Mouse (Mus musculus) embryo, embryonic 11.5 days (tissue): Measurements from ENCODE around the gene Ppp5c.

ENCODE experiments used
- DNase-seq: peaks from one replicate; pipeline ENCODE4 v3.0.0-alpha.2; 2012; ENCODE audit warnings: low read depth, low spot score

Ppp5c gene

DNA sequence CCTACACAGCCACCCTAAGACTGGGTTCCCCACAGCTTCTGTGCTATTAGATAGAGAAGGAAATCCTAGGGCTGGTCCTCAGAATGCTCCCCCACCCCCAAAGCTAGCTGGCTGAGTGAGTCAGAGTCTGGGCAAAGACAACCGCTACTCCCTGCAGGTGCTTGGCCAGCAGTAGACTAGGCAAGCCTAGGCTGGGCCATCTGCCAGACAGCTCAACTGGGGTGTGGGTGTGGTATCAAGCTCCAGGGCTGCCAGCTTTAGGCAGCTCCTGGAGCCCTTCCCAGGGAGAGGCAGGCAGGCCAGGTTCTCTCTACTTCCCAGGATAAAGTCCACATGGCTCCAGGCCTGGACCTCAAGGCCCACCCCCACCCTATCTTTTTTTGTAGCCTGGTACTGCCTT is 10.7 kb downstream of the Ppp5c start:
- no peak for DNase-seq

DNA sequence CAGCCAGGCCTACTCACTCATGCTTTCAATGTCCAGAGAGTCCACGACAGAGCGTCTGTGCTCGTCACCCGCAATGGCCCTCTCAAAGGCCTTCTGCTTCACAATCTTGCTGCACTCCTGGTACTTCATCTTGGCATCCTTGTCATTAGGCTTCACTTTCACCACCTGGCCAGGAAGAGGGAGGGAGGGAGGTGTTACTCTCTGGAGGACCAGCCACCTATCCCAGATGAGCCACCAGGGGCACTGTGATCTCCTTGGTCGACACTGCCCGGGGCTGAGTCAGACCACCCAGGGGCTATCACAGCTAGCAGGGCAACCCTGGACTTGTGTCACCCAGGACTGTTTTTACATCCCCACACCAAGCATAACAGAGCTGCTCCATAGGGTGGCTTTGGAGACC is 12.3 kb downstream of the Ppp5c start:
- no peak for DNase-seq

DNA sequence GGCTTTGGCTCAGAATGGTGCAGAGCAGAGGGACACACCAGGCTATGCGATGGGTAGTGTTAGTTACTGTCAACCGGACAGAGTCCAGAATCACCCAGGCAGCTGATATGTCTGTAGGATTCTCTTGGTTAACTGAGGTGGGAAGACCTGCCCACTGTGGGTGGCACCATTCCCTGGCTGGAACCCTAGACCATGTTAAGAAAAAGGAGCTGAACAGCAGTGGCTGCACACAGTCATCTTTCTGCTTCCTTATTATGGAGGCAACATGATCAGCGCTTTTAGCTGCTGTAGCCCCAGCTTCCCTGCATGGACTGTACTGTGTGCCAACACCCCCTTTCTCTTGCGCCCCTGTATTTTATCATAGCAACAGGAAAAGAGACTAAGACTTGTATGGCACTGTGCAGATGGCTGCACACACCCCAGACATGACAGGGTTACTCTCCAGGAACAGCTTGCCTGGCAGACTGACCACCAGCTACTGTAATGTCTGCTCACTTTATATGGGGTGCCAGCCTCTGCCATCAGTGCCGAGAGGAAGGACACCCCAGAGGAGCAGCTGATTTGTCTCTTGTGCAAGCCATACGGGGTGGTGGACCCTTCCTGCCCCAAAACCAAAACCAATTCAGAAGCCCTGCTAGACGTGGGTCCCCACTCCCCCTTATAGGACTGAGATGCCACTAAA is 15.7 kb downstream of the Ppp5c start:
- DNase-seq: no peak

DNA sequence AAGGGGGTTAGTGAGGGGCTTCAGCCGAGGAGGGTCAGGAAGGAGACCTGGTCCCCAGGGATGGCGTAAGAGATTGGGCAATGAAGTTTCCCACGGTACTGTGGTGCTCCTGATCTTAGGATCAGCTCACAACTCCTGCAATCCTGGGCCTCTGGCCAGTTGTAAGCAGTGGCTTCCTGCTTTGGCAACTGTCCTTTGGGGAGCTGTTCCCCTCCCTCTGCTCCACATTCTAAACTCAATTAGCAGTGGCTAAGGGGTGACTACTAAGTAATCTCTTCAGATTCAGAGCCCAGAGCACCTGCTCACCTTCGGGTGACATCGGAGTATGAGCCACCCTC is 17.7 kb downstream of the Ppp5c start:
- DNase-seq: no peak

DNA sequence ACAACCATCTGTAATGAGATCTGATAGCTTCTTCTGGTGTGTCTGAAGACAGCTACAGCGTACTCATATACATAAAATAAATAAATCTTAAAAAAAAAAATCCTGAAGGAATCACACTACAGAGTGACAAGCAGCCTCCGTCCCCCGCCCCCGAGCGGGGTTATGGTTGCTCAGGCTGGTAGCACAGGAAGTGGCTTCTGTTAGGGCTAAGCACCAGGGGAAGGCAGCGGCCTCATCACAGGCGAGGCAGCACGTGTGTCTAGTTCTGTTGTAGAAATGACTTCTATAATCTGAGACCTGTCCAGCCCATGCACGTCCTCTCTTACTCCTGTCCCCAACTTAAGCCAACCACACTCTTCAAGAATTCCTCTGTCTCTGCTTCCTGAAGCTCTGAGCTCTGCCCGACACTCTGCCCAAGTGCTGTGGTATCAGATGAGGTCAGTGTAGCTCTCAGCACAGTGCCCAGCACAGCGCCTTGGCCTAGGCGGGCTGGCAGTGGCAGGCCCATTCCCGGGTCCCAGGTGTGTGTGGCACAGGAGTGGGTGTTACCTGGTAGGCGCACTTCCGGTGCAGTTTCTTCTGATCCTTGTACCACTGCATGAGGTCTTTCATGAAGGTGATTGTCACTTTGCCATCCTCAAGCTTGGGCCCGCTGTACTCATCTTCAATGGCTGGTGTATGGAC is 18.3 kb downstream of the Ppp5c start:
- no peak for DNase-seq

DNA sequence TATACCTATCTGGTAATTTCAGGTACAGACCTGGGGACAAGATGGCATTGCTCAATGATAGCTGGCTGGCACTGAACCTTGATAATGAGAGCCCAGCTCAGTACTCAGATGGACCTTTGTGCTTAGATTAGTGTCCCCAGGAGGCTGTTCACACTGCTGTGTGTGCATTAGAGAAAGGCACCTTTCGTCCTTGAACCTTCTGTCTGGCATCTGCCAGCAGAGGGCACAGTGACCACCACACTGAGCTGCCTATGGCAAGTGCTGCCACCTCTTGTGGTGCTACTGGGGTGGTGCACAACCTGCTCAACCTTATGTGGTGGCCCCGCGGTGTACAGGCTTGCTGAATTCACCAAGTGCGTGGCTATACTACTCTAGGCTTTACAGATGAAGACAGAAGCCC is 20.4 kb downstream of the Ppp5c start:
- no peak for DNase-seq

DNA sequence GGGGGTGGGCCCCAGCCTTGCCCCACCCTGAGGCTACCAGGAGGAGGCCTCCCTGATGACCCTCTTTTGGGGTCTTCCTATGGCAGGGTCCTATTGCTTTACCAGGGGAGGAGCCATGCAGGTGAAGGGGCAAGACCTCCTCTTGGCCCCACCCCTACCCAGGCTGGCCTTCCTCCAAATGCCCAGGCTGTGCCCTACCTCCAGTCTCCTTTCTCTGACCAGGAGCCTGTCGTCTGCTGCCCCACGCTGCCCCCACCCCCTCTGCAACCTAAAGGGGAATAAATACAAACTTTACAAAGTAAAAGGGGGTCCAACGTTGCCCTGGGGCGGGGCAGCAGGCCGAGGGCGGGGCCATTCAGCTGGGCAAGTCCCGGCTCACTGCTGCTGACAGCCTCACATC is 23.0 kb downstream of the Ppp5c start:
- no peak for DNase-seq

DNA sequence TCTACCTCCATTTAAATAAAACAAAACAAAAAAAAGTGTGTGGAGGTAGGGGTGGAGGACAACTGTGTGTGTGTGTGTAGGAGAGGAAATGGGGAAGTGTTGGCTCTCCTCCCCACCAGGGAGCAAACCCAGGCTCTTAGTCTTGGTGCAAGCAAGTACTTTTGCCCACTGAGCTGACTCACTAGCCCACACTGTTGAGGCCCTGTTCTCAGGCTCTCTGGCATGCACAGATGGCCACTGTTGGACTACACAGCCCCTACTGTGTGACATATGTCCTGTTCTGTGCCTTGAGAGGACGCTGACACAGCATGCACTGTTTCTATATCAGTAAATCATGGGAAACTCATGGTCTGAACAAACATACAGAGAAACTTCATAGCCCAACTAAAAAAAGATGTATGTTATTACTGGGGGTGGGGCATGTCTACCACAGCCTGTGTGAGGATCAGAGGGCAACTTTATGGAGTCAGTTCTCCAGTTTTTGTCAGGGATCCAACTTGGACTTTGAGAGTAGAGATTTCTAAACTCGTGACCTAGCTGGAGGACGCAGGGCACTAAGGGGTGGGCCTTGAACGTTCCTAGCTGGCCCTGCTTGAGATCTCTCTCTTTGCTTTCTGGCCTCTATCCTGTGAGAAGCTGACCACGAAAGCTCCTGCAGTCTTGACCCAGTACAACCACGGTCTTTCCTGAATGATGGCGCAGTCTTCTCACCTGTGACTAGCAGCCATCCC is 24.3 kb downstream of the Ppp5c start:
- no peak for DNase-seq

DNA sequence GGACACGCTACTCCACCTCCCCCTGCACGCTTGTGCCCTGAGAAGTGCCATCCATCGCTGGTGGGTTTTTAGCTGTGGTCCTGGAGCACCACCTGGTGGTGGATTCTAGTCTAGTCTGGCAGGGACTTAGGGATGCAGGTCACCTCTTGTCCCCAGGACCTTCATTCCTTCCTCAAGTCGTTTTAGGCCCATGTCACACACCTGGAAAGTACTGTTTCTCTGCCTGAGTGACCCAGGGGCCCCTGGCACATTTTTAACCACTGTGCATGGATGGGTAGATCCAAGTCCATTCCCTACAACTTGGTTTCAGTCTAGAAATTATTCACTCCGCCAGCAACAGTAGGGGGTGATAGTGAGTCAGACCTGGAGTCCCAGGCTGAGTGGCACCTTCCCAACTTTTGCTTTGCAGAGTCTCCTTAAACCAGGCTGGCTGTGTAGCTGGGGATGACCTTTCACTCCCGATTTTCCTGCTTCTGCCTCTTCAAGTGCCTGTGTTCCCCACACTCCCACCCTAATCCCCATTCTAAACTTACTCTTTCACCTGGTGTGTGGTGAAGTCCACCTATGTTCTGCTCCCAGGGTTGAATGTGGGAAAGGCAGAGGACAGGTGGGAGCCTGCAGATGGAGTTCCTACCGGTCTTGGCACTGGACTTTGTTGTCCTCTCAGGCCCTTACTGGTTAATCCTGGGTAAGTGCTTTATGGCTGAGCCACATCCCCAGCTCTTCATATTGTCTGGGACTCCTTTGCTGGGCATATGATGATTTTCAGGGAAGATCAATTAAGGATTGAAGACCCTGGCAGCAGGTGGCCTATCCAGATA is 25.1 kb downstream of the Ppp5c start:
- DNase-seq: peak; percentile 77

DNA sequence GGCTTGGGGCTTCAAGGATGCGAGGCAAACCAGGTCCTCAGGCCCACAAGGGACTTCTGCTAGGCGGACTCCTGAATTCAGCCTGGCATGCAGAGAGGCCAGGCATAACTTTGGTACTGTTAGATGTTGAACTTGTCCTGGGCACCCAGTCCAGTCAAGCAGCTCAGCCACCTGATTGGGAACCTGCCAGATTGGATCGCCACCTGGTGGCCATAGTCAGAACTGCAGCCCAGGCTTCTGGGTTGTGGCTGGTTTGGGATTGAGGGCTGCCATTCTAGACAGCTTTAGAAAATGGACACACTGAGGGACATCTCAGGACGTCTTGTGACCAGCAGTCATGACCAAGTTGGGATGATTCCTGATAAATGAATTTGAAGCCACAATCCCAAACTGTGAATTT is 28.1 kb downstream of the Ppp5c start:
- peak; percentile 67 for DNase-seq

DNA sequence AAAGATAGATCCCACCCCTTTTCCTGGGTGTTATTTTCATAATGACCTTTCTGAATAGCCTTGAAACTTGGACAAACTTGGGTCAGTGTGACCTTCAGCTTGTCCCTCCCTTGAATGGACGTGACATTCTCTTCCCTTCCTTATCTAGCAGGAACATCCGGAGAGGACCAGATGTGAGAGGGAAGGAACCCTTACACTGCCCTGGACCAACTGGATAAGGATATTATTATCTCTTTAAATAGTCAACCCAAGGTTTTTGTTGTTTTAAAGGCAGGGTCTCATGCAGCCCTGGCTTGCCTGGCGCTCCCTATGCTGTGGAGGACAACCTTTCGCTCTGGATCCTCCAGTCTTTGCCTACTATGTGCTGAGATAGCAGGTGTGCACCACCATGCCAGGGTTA is 28.5 kb downstream of the Ppp5c start:
- no peak for DNase-seq

DNA sequence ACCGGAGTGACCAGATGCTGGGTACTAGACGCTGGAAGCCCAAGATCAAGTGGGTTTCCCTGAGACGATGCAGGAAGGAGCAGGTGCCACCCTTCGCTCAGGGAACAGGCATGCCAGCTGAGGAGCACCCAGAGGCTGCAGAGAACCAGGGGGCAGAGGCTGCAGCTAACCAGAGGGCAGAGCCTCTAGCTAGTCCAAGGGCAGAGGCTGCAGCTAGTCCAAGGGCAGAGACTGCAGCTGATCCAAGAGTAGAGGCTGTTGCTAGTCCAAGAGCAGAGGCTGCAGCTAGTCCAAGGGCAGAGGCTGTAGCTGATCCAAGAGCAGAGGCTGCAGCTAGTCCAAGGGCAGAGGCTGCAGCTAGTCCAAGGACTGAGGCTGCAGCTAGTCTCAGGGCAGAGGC is 32.4 kb downstream of the Ppp5c start:
- no peak for DNase-seq

DNA sequence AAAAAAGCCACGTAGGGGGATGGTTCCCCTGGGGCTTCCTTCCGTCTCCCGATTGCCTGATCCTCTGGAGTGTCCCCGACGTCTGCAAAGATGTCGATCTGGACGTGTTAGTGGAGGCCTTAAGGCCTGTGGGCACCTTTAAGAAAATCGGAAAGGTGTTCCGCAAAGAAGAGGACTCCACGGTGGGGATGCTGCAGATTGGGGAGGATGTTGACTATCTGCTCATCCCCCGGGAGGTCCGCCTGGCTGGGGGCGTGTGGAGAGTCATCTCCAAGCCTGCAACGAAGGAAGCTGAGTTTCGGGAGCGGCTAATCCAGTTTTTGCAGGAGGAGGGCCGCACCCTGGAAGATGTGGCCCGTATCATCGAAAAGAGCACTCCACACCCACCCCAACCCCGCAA is 33.3 kb downstream of the Ppp5c start:
- DNase-seq: no peak

DNA sequence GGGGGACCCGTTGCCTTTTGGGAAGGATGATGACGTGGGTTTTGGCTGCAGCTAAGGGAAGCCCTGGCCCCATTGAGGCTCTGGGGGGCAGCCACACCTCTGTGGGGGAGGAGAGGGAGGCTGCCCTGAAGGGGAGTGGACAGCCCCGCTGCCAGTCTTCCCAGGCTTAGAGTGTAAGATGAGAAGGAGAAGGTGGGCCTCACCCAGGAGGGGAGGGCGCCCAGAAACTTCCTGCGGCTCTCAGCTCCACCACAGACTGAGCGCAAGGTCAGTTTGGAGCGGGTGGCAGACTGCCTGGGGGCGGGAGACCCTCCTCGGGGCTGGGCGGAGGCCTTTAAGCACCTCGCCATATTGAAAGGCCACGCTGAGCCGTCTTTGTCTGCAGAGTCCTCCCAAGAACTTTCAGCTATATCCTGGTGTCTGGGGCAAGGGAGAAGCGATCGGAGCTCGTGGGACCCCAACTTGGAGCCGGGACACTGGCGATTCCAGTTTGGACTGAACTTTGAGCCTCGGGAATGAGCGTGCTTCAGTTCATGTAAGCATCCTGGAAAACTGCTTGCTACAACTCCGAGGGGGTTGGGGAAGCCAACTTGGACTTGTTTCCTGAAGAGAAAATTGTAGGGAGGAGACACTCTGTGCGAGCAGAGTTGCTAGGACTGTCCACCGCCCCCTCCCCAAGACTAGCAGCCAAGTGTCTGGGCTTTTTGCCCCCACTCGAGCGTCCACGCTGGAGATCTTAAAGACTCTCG is 33.9 kb downstream of the Ppp5c start:
- peak; percentile 75 for DNase-seq

DNA sequence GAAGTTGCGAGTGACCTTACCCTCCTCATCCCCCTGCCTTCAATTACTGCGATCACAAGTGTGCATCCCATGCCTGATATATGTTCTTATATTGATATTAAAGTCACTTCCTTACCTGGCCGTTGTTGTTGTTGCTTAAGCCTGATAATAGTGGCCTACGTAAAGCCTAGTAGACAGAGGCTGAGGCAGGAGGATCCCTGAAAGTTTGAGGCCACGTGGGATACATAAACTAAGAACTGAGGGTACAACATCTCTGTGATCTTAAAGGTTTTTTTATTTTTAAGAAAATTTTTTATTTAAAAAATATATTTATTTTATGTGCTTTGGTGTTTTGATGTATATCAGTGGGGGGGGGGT is 35.3 kb downstream of the Ppp5c start, which contains the start of gene Ccdc8:
Gene Ccdc8 (plus strand): TSS at position 258 of the 357 bp plus-strand sequence.
- DNase-seq: no peak

DNA sequence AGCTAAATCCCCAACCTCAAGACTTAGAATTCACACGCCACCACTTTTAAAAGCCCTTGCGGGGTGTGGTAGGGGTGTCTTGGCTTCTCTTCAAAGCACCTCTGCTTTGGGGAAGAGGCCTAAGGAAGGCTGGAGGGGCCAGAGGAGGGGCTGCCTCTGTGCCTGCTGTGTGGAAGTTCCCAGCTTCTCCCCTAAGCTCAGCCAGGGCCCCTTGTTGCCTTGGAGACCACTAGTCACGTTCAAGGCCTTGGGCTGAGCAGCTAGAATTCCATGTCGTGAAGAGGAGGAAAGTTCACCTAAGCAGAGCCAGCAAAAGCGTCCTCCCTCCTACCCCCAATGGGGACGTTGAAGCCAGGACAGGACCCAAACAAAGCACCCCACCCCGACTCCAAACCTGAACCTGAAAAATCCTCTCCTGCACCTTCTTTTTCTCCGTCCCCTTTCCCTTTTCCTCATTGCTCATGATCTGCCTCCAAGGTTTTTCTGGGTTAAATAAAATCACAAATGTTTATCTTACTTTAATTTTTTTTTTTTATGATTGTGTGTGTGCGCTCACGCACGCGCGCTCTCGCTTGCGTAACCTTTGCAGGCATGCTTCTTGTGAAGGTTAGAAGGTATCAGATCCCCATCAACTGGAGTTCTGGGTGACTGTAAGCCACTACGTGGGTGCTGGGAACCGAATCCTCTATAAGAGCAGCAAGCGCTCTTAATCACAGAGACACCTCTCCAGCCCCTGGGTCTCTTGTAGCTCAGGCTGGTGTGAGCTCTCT is 35.9 kb downstream of the Ppp5c start:
- DNase-seq: peak; percentile 62

DNA sequence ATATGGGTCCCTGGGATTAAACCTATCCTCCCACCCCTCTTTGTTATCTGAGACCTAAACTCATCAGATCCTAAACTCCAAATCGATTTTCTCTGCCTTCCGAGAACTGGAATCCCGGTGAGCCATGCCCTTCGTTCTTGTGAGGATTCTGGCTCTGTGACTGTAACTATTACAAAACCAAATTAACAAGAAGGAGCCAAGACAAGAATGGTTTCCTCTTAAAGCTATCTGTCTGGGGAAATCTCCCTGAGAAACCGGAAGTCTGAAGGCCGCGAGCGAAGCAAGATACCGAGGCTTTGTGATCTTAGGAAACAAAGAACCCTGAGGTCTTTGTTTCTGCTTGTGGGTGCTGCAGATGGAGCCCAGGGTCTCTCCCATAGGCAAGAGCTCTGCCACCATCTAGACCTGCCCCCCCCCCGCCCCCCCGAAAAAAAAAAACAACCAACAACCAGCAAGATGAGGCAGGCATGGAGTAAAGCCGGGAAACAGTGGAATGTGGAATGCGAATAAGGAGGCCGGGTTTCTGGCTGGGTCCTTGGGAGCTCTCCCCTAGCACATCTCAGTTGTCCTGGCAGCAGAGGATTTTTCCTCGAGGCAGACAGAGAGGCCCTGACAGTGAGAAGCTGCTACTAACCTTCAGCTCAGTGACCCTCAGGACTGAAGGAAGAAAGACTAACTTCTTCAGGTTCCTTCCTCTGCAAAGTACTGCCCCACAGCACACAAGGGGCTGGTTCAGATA is 37.5 kb downstream of the Ppp5c start:
- no peak for DNase-seq

DNA sequence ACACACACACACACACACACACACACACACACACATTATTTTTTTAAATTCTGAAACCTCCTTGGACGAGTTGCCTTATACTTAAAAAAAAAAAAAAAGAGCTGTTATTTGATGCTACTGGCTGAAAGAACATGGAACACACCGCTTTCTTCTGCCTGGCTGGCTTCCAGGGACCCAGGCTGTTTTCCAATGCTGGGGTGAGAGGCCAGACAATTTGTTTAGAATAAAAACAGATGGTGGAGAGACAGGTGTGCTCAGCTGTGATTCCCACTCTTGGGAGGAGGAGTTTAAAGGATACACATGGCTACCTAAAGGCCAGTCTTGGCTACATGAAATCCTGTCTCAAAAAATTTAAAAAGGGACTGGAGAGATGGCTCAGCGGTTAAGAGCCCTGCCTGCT is 39.3 kb downstream of the Ppp5c start:
- no peak for DNase-seq

DNA sequence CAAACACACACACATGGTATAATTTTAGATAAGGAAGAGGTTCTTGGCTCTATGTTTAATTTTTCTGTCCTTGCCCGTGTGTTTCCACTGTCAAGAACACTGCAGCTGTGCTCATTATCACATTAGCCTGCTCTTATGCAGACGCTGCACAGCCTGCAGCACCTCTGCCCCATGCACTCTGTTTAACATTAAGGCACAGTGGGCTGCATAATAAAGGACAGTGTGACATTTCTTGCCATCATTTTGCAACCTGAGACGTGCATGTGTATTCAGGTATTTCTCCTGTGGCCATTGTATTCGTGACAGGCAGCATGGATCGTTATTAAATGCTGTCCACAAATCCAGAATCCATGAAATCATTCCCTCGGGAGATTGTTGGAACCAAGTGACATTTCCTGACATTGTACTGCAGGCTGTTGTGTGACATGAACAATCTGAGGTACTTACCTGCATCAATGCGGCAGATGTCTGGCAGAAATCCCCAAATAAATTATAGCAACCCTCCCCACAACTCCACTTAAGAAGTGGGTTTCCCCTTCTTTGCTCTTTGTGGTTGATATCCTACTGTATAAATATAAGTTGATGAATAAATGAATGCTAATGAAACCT is 40.1 kb downstream of the Ppp5c start:
- no peak for DNase-seq
